Mouse (Mus musculus): ENCODE measurements at regions not wholly inside any gene's neighbourhood (a gene's known extent, or its start where the extent isn't known, plus 50 kb on each side); places are given as distances from the start of the nearest gene placed in this dataset.
"Not testable (repeated sequence)": the region's sequence is repeated elsewhere in the genome, so short reads cannot be mapped to it uniquely, and the experiment has no call there.

DNA sequence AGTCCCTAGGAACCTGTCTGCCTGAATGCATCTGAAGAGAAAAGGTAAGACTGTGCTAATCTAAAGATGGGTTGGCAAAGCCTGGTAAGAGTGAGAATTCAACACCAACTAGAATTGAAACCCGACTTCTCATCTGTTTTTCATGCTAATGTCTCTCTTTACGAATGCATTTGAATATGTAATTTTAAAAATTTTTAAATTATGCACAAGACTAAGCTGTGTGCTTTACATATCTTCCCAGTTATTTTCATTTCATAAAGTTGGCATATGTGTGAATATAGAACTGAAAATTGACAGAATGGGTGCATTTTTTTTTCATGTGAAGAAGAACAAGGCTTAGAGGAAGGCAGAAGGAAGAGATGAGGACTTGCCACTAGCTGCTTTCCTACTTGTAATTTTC is 267.2 kb upstream of the Ube2e3 start:
- no peak for DNase-seq (ENCODE audit: low spot score in 2 of 2)

DNA sequence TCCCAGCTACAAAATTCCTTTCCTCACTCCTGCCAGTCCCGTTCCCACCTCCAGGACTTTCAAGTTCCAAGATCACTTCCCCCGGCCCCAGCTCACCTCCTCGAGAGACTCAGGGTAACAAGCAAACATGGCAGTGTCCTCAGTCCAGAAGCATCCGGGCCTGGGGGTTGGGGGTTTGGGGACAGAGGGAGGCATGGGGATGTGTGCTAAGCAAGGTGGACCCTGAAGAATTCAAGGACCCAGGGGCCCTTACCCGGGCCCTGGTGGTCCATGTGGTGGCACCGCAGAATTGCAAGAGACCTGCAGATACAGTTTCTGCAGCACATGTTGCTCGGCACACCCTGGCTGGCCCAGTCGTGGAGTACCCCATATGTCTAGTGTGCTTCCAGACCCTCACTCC is 269.9 kb upstream of the Ube2e3 start:
- no peak for DNase-seq (ENCODE audit: low spot score in 2 of 2)

DNA sequence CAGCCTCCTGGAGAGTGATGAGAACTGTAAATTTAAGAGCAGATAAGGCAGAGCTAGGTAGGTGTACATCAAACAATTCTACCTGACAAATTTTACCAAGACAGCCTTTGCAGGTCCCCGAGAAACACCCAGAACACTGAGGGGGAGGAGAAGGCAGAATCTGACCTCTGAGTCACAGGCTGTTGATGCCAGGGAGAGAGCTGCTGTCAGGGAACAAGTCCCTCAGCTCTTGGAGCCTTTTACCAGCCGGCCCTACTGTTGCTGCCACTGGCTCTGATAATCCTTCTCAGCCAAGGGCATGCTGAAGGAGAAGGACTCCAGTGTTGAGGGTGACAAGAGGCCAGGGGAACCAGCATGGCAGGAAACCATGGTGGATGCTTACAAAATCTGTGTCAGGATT is 271.7 kb upstream of the Ube2e3 start:
- DNase-seq (ENCODE audit: low spot score in 2 of 2): no peak

DNA sequence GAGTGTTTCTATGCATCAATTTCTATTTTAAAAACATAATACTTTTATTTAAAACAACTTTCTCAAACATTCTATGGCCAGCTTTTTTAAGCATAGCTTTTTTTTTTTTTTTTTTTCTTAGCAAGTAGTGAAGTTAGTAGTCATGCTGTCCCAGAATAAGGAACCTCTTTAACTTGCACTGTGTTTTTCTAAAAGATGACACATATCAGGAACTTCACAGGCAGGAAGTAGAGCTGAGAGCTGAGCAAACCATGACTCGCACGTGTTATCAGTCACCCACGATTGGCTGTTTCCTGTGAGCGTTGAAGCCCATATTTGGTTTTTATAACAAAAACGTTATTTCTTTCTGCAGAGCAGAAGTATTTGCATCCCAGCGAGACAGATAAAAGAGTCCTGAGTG is 287.9 kb upstream of the Ube2e3 start:
- DNase-seq (ENCODE audit: low spot score in 2 of 2): no peak

DNA sequence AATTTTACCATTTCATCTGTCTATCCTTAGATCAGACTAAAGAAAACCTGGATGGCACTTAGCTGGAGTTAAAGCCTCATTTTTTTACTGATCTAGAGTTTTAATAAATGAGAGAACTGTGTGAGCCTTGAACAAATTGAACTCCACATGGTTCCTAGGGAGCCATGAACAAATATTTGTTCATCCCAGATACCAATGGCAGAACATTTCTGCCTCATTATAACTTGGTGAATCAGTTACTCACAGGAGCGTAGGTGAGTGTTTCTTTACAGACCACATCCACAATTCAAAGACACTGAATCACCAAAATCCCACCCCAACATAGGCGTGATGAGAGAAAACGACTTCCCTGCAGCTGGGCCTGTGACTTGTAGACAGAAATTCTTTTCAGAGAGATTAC is 295.4 kb upstream of the Ube2e3 start:
- DNase-seq (ENCODE audit: low spot score in 2 of 2): no peak

DNA sequence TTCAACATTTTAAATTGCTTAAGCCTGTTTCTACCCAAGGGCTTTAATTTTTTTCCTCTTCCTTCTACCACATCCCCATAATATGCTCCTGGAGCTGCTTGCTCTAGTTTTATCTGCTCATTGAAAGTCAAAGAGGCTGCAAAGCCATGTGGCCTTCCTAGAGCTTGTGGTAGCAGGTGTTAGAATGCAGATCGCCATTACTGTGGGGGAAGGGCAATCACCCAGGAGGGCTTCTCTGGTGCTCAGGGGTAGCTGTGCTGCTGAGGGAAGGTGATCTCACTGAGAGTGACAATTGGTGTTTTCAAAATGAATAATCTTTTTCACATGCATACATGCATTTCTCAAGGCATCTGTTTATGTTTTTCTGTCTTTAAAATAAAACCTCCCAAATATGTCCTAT is 309.8 kb upstream of the Ube2e3 start:
- no peak for DNase-seq (ENCODE audit: low spot score in 2 of 2)

DNA sequence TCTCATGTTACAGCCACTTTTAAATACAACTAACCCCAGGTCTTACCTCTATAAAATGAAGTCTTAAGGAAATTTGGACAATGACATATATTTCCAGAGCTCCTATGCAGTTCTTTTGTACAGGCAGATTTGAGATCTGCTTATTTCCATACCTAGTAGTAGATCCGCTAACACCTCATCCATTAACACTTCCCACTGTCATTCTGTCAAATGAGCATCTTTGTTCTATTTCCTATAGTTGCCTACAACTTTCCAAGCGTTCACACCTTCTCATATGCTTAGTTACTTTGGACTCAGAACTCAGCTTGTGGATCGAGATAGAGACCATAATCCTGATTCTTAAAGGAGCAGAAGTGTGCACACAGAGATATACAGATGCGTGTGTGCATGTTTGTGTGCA is 316.8 kb upstream of the Ube2e3 start:
- no peak for DNase-seq (ENCODE audit: low spot score in 2 of 2)

DNA sequence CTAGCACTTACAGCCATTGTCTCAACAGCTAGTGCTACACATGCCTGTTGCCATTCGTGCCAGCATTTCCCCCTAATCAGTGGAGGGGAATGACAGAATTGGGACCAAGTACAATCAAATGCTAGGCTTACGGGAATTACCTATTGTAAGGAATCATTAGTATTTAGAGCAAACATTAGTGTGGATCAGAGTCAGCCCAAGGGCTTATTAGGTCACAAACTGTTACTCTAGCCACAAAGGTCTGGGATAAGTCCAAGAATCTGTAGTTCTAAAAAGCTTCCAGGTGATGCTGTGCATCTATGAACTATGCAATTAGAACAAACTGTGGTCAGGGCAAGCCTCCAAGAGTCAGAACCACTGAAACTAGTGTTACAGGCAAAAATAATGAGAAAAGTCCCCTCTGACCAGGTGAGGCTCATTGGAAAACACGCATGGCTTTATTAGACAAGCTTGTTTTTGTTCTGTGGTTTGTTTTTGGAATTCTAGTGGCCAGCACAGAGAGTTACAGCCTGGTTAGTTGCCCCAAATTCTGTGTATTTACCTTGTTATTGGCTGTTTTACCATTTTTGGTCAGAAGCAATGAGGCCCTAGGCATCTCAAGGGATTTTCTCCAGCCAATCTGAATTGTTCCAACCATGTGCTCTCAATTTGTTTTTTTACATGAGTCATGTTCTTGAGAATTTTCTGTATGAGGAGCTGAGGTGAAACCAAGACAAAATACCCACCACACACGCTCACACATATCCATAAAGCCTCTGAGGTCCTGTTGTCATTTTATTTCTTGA is 319.0 kb upstream of the Ube2e3 start:
- DNase-seq (ENCODE audit: low spot score in 2 of 2): no peak

DNA sequence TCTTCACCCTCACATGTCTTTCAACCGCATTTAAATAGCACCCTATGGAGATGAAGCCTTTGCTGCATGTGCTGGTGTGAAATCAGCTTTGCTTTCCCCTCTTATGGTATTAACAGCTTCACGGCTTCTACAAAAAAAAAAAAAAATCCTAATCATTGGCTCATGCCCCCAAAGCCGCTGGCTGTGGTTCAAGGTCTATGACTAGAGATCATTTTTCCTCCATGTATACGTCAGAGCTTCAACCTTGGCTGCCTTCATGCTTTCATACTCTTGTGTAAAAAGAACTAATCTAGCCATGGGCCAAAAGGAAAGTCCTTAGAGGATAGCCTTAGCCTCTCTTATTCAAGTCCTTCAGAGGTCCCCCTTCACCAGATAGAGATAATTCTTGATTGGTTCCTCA is 320.6 kb upstream of the Ube2e3 start:
- no peak for DNase-seq (ENCODE audit: low spot score in 2 of 2)

DNA sequence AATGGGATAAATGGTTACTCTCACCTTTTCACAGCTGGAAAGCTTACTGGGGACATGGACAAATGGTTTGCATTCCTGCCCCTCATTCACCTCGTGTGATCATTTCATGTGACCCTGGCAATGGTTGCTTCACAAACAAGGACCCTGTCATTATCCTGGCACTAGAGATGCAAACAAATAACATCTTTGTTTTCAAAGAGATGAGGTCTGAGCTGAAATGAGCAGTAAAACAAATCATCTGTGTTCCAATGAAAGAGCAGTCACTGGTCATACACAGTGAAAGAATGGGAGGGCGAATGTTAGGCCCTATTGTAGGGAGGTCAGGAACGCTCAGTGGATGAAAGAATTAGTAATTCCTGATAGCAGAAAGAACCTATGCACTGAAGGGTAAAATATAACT is 327.5 kb upstream of the Ube2e3 start:
- no peak for DNase-seq (ENCODE audit: low spot score in 2 of 2)

DNA sequence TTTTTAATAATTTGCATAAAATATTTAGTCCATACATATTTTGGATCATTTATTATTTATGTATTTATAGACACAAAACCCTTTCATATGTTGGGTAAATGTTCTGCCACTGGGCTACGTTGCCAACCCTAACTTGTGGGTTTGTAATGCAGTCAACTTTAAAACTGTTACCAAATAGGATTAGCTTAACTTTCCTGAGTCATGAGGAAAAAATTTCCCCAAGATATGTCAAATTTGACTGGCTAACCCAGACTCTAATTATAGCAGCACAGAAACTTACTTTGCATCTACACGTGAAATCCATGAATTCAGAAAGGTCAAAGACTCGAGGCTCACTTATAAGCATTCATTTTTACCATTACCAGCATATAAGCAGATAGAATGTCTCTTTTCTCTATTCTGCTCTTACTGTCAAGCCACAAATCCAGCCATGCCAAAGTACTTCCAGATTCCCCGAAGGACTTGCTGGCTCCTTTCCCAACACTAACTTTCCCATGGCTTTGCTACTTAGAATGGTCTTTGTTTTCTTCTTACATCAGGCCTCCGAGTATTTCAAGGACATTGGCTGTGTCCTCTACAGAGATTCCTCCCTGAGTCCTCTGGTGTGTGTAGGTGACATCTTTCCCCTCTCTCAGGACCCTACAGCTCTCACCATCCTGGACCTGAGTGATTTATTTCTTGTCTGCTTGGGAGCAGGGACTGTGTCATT is 328.2 kb upstream of the Ube2e3 start:
- DNase-seq (ENCODE audit: low spot score in 2 of 2): peak; percentile 8 to 22

DNA sequence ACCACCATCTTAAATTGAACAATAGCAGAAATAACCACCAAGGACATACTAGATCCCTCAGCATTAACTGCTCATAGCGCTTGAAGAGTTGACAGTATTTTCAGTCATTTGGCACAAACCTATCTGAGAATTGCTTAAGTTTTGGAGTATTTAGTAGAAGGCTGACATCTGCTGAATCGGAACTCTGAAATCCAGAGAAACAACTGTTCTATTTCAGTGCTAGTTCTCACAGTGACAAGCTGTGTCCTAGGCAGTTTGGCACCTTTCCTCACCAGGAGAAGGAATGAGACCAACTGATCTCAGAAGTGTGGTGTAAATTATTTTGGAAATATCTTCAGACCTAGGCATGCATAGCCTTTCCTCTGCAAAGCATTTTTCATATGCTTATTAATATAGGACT is 330.4 kb upstream of the Ube2e3 start:
- no peak for DNase-seq (ENCODE audit: low spot score in 2 of 2)

DNA sequence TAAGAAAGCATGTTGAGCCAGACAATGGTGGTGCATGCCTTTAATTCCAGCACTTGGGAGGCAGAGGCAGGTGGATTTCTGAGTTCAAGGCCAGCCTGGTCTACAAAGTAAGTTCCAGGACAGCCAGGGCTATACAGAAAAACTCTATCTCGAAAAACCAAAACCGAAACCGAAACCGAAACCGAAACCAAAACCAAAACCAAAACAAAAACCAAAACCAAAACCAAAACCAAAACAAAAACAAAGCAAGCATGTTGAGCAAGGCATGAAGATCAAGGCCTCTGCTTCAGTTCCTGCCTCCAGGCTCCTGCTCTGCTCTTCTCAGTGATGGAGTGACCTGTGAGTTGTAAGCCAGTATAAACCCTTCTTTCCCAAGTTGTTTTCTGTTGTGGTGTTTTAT is 334.0 kb upstream of the Ube2e3 start:
- not testable (repeated sequence) for DNase-seq (ENCODE audit: low spot score in 2 of 2)

DNA sequence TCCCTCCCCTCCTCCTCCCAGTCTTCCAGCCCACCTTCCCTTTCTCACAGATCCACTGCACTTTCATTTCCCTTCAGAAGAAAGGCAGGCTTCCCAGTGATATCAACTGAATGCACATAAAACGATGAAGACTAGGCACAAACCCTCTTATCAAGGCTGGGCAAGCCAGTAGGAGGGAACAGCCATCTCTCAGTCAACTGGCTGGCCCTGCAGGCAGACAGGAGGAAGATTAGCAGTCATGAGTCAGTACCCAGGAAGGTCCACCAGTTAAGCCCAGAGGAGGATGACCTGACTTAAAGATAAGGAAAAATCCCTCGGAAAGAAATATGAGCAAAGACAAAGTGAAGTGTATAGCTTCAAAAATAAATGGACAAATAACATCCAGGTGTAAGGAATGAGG is 337.4 kb upstream of the Ube2e3 start:
- no peak for DNase-seq (ENCODE audit: low spot score in 2 of 2)

DNA sequence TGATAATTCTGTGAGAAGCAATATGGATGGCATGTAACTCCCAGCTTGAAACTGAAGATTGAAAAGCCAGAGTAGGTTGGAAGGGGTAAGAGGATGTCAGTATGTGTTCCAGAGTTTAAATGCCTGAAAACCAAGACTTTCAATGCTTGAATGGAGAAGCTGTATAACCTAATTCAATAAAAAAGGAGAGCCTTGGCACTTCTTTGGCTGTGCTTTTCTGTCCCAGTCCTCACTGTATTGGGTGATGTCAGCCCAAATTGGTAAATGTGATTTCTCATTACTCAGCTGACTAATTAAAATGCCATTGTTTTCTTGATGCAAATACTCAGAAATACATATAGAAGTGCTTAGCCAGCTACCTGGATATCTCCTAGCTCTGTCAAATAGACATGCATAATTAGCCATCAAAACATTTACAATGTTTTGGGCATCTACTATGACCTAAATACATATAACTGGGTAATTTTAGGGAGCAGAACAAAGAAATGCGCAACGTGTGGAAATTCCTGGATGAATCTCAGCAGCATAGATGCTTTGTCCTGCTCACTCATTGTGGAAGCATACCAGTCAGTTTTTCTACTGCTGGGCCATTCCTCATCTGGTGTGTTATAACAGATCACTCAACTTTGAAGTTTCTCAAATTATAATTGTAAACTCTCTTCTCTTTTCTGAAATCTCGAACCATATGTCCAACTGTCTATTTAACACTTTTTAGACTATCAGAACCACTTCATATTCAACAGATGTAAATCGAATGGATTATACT is 347.5 kb upstream of the Ube2e3 start:
- no peak for DNase-seq (ENCODE audit: low spot score in 2 of 2)

DNA sequence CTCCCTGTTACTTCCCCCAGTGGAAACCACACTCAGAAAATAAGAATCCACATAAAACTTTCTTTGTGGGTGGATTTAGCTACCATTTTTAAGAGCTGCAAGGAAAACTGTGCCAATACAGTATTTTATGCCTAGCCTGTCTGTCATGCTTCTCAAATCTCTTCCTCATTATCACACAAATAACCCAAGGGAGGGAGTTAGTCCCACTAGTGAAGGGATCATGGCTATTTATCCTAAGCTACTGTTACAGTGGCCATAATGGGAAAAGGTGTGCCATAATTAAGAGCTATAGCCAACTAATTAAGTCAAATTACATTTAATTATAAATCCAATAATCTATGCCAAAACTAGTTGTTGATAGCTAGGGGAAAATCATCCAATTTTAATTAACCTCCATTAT is 374.8 kb upstream of the Ube2e3 start:
- no peak for DNase-seq (ENCODE audit: low spot score in 2 of 2)

DNA sequence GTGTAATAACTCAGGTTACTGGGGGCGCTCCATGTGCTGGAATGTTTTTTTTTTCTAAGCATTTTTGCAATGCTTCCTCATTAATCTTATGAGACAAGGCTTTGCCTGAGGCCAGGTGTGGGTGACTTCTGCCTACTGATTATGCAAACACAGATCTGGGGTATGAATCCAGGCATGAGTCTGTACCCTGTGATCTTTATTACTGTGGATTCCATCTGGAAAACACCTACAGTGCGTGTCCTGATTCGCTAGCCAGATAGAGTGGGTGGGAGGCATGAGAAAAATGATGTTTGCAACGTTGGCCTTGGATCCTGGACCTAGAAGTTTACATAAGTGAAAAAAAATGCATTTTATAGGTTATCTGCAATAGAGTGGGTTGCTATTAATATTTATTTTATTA is 387.9 kb upstream of the Ube2e3 start:
- DNase-seq (ENCODE audit: low spot score in 2 of 2): no peak

DNA sequence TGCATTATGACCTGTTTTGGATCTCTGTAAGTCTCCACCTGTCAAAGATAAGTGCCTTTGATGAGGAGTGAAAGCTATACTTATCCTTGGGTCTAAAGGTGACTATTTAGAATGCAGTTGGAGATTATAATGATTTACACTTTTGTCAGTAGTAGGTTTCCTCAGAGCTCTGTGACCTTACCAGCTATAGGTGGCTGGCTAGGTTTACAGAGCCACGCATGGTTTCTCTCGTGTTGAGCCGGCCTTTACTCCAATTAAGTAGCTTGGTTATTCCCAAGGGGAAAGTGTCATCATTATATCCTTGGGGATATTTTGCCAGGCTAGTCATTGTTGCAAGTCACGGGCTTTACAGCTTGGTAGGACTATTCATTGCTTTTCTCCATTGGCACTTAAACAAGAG is 408.5 kb upstream of the Ube2e3 start:
- no peak for DNase-seq (ENCODE audit: low spot score in 2 of 2)

DNA sequence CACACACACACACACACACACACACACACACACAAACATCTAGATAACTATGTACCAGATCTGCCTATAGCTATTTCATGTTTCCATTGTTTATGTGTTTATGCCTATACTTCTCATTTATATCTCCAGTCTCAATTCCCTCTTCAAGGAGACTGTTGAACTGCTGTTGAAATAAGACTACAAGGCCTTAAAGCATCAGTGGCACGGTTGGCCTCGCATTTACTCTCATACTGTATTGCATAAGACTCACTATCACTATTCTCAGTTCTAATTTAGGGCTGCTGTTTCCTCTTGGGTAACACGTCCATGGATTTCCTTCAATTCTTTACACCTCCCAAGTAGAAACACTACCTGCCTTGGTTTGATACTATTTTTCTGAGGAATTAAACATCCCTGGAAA is 414.5 kb upstream of the Ube2e3 start:
- DNase-seq (ENCODE audit: low spot score in 2 of 2): no peak

DNA sequence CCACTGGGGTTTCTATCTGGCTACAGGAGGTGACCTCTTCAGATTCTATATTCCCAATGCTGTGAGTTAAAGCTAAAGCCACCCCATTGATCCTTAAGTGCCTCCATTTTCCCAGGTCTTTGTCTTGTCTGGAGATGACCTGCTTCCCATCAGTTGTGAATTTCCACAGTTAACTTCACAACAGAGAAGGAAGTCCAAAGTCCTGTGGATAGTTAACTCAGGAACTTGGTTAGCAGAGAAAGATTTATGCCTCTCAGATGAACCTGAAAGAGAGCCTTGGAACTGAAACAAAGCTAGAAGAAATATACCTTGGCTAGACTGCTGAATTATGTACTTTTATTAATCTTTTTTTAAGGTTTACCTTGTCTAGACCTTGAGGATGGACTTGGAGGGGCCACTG is 431.1 kb upstream of the Ube2e3 start:
- DNase-seq (ENCODE audit: low spot score in 2 of 2): no peak

DNA sequence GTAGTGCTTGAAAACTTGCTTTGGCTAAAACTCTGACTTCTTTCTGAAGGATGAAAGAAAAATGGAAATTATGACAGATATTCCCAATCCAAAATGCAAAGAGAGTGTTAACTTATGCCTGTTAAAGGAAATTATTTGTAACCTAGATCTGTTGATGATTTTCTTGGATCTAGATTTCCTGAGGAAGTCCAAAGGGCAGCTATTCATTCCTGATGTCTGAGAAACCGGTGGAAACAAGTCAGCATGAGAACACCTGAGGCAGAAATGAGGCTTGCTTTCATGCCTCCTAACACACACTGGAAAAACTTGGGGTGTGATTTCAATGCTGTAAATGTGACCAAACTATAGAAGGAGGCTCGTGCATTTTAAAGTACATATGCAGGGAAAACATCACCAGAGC is 432.9 kb upstream of the Ube2e3 start:
- no peak for DNase-seq (ENCODE audit: low spot score in 2 of 2)

DNA sequence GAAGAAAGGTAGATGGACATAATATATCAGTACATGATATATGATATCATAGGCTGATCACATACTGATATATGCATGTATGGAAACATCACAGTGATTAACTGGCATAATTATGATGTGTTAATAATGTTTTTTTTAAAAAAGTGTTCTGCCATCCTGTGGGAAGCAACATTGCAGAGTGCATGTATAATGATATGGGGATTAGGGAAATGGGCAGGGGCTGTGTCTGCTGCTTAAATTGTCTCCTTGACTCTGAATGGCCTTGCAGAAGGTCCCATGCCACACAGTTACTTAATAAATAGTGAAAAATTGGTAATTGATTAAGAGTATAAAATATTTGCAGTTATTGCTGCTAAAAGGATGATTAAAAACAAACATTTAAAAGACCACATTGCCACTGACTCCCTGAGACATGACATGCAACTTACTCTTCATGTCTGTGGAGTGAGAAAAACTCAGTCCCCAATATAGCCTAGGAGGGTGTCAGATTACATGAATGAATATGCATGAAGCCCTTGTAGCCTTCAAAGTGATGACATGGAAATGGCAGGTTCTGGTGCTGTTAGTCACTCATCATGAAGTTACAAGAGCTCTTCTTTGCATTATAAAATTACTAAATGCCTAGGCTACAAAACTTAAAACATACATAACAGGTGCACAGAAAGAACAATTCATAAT is 440.1 kb upstream of the Ube2e3 start:
- no peak for DNase-seq (ENCODE audit: low spot score in 2 of 2)

All from heart, adult 9 months (tissue).